In the genomic region with DNA sequence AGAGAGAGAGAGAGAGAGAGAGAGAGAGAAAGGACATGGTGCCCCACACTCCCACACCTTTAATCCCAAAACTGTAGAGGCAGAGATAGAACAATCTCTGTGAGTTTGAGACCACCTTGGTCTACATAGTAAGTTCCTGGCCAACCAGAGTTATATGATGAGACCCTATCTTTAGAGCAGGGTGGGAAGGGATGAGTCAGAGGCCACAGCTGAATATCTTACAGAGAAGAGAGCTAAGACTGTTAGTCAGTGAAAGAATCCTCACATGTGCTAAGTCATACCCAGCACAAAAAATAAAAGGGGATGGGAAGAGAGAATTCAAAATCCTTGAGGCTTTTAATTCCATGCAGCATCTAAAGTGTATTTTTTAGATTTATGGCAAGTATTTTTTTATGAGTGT, we compare ENCODE assay signal across 18 mouse cellular contexts. TPM values are rescaled to one million over a fixed set of nuclear protein-coding genes. Genes with fewer than 3 reads are reported as not detected.
"Had no signal": no experiment of that assay in that cellular context is flagged by ENCODE, and none has a peak within 500 bp of the region (broad histone marks: within the 10 kb centered on the region; RNA-seq: fewer than 3 reads in every experiment).

No protein-coding gene starts in this region.

- H3K27ac ChIP-seq: midbrain, embryonic 10.5 days; midbrain, embryonic 12.5 days; neural tube, embryonic 12.5 days; stomach, embryonic 15.5 days had no signal

- H3K27me3 ChIP-seq: midbrain, embryonic 12.5 days; neural tube, embryonic 12.5 days; stomach, embryonic 15.5 days had no signal

- H3K36me3 ChIP-seq: midbrain, embryonic 10.5 days; midbrain, embryonic 12.5 days; neural tube, embryonic 12.5 days; stomach, embryonic 15.5 days had no signal

- ATAC-seq: midbrain, embryonic 16.5 days had no signal

- H3K4me1 ChIP-seq: midbrain, embryonic 10.5 days; midbrain, embryonic 12.5 days; neural tube, embryonic 12.5 days; stomach, embryonic 15.5 days had no signal

- H3K4me2 ChIP-seq: lung, embryonic 14.5 days; midbrain, embryonic 12.5 days; neural tube, embryonic 12.5 days; stomach, embryonic 15.5 days had no signal

- DNase-seq: lung, adult 18-20 months; lung, embryonic 14.5 days; lung, postnatal 10 days; lung, postnatal 4 days; midbrain, embryonic 14.5 days; right cerebral cortex, postnatal 14 days; thymus, adult 18-20 months; thymus, postnatal 36 days had no signal

- H3K9me3 ChIP-seq: midbrain, embryonic 10.5 days; midbrain, embryonic 12.5 days; neural tube, embryonic 12.5 days; stomach, embryonic 15.5 days had no signal

- H3K4me3 ChIP-seq: midbrain, embryonic 10.5 days; midbrain, embryonic 12.5 days; neural tube, embryonic 12.5 days; stomach, embryonic 15.5 days had no signal

- H3K9ac ChIP-seq: lung, embryonic 14.5 days; midbrain, embryonic 12.5 days; neural tube, embryonic 12.5 days; stomach, embryonic 15.5 days had no signal

RNA-seq across cellular contexts. Expression of gene Gm5129, which starts 24.1 kb away (rescaled TPM):
- total RNA-seq: megakaryocyte-erythroid progenitor cell, adult 5-6 weeks had no signal
- polyA plus RNA-seq: liver, embryonic 16.5 days; lung, embryonic 14.5 days; lung, embryonic 16.5 days; midbrain, embryonic 10.5 days; midbrain, embryonic 12.5 days; midbrain, embryonic 14.5 days; midbrain, embryonic 16.5 days; neural tube, embryonic 12.5 days; neural tube, embryonic 14.5 days; spleen, adult 2 months; stomach, embryonic 15.5 days had no signal
